Mouse (Mus musculus): Measurements from ENCODE around the gene Nop9. TPM values are rescaled to one million over a fixed set of nuclear protein-coding genes. Genes with fewer than 3 reads are reported as not detected.

The Nop9 gene
- polyA plus RNA-seq, 1 experiment from 2014 or later, result 34.3 TPM

GRCm38 (mm10) chr14:55793946-55794345 is 48.5 kb downstream of the Nop9 start:
- Histone ChIP-seq H3K4me3 (replicated peaks) (no peak overlapping the region), H3K27me3 (replicated peaks) (no peaks in the 10 kb centered on the region), H3K36me3 (no peaks in the 10 kb centered on the region), H3K27ac (no peak overlapping the region), H3K4me1 (0 out of 2 replicates have a peak, but pooled peaks cover 3% of the 10 kb centered on the region), H3K4me2 (no peak overlapping the region), H3K9ac (no peak overlapping the region), H3K9me3 (no peaks in the 10 kb centered on the region)
- no peak for ATAC-seq (ENCODE audit: insufficient read depth, low FRiP score, low read depth)
- 65% methylated on average over 2 of the region's 2 CpGs for WGBS

- Histone ChIP-seq H3K36me3 (no peaks in the 10 kb centered on the region), H3K4me2 (no peak overlapping the region), H3K4me1 (0 out of 2 replicates have a peak, but pooled peaks cover 2% of the 10 kb centered on the region), H3K27me3 (replicated peaks) (no peaks in the 10 kb centered on the region), H3K27ac (peak overlapping the region; percentile 75), H3K9me3 (no peaks in the 10 kb centered on the region), H3K9ac (no peak overlapping the region), H3K4me3 (replicated peaks) (no peak overlapping the region)
- WGBS, result 66% methylated on average over 15 of the region's 15 CpGs
- ATAC-seq (ENCODE audit: insufficient read depth, low FRiP score, low read depth), result peak; percentile 90
Observed at GRCm38 (mm10) chr14:55795380-55796163, 50.1 kb downstream of the Nop9 start.

Other genes with a start within 250 kb of the Nop9 start
- gene Cpne6, start 235.2 kb upstream of the Nop9 start, polyA plus RNA-seq (2015; fragmentation: Nextera tagmentation; extraction: Ambion mirVana), result 0.23 and 0.42 TPM in 2 replicates
- gene Nrl, start 220.7 kb upstream of the Nop9 start, polyA plus RNA-seq (2015; fragmentation: Nextera tagmentation; extraction: Ambion mirVana), result not detected in 2 replicates
- 48.5 and 52.8 TPM in 2 replicates for gene Pck2, start 205.4 kb upstream of the Nop9 start, polyA plus RNA-seq (2015; fragmentation: Nextera tagmentation; extraction: Ambion mirVana)
- 63.6 and 75.7 TPM in 2 replicates for gene Dcaf11, start 185.7 kb upstream of the Nop9 start, polyA plus RNA-seq (2015; fragmentation: Nextera tagmentation; extraction: Ambion mirVana)
- 1.2 and 1.4 TPM in 2 replicates for gene A730061H03Rik, start 185.3 kb upstream of the Nop9 start, polyA plus RNA-seq (2015; fragmentation: Nextera tagmentation; extraction: Ambion mirVana)
- 0.50 and 1.2 TPM in 2 replicates for gene Fitm1, start 170.1 kb upstream of the Nop9 start, polyA plus RNA-seq (2015; fragmentation: Nextera tagmentation; extraction: Ambion mirVana)
- 159 and 176 TPM in 2 replicates for gene Psme1, start 167.6 kb upstream of the Nop9 start, polyA plus RNA-seq (2015; fragmentation: Nextera tagmentation; extraction: Ambion mirVana)
- 9.4 and 11.2 TPM in 2 replicates for gene Emc9, start 160.4 kb upstream of the Nop9 start, polyA plus RNA-seq (2015; fragmentation: Nextera tagmentation; extraction: Ambion mirVana)
- 265 and 289 TPM in 2 replicates for gene Psme2, start 154.6 kb upstream of the Nop9 start, polyA plus RNA-seq (2015; fragmentation: Nextera tagmentation; extraction: Ambion mirVana)
- gene Rnf31, start 154.0 kb upstream of the Nop9 start, polyA plus RNA-seq (2015; fragmentation: Nextera tagmentation; extraction: Ambion mirVana), result 16.7 and 18.4 TPM in 2 replicates
- 11.6 and 12.1 TPM in 2 replicates for gene Irf9, start 142.1 kb upstream of the Nop9 start, polyA plus RNA-seq (2015; fragmentation: Nextera tagmentation; extraction: Ambion mirVana)
- 9.2 and 10.7 TPM in 2 replicates for gene Rec8, start 127.7 kb upstream of the Nop9 start, polyA plus RNA-seq (2015; fragmentation: Nextera tagmentation; extraction: Ambion mirVana)
- 81.1 and 82.4 TPM in 2 replicates for gene Ipo4, start 109.7 kb upstream of the Nop9 start, polyA plus RNA-seq (2015; fragmentation: Nextera tagmentation; extraction: Ambion mirVana)
- gene Gm49378, start 107.8 kb upstream of the Nop9 start, polyA plus RNA-seq (2015; fragmentation: Nextera tagmentation; extraction: Ambion mirVana), result 1.3 and 1.7 TPM in 2 replicates
- 123 and 124 TPM in 2 replicates for gene Tm9sf1, start 101.9 kb upstream of the Nop9 start, polyA plus RNA-seq (2015; fragmentation: Nextera tagmentation; extraction: Ambion mirVana)
- 0.40 and 0.59 TPM in 2 replicates for gene Tssk4, start 95.5 kb upstream of the Nop9 start, polyA plus RNA-seq (2015; fragmentation: Nextera tagmentation; extraction: Ambion mirVana)
- gene Mdp1, start 85.2 kb upstream of the Nop9 start, polyA plus RNA-seq (2015; fragmentation: Nextera tagmentation; extraction: Ambion mirVana), result 51.3 and 54.3 TPM in 2 replicates
- gene Gmpr2, start 73.8 kb upstream of the Nop9 start, polyA plus RNA-seq (2015; fragmentation: Nextera tagmentation; extraction: Ambion mirVana), result 53.5 and 54.6 TPM in 2 replicates
- gene Nedd8, start 73.6 kb upstream of the Nop9 start, polyA plus RNA-seq (2015; fragmentation: Nextera tagmentation; extraction: Ambion mirVana), result 495 and 515 TPM in 2 replicates
- gene Tinf2, start 63.9 kb upstream of the Nop9 start, polyA plus RNA-seq (2015; fragmentation: Nextera tagmentation; extraction: Ambion mirVana), result 33.9 and 40.4 TPM in 2 replicates
- 17.9 and 30.5 TPM in 2 replicates for gene Tgm1, start 31.8 kb upstream of the Nop9 start, polyA plus RNA-seq (2015; fragmentation: Nextera tagmentation; extraction: Ambion mirVana)
- 30.0 and 35.8 TPM in 2 replicates for gene Rabggta, start 23.4 kb upstream of the Nop9 start, polyA plus RNA-seq (2015; fragmentation: Nextera tagmentation; extraction: Ambion mirVana)
- 92.9 and 96.4 TPM in 2 replicates for gene Dhrs1, start within 50 bp of the Nop9 start, polyA plus RNA-seq (2015; fragmentation: Nextera tagmentation; extraction: Ambion mirVana)
- gene Cideb, start 12.8 kb downstream of the Nop9 start, polyA plus RNA-seq (2015; fragmentation: Nextera tagmentation; extraction: Ambion mirVana), result 11.8 and 12.9 TPM in 2 replicates
- gene Ltb4r2, start 15.7 kb downstream of the Nop9 start, polyA plus RNA-seq (2015; fragmentation: Nextera tagmentation; extraction: Ambion mirVana), result 0.85 and 0.96 TPM in 2 replicates
- gene Ltb4r1, start 20.3 kb downstream of the Nop9 start, polyA plus RNA-seq (2015; fragmentation: Nextera tagmentation; extraction: Ambion mirVana), result 3.8 and 4.7 TPM in 2 replicates
- gene Adcy4, start 38.4 kb downstream of the Nop9 start, polyA plus RNA-seq (2015; fragmentation: Nextera tagmentation; extraction: Ambion mirVana), result 6.3 and 8.0 TPM in 2 replicates
- gene Ripk3, start 43.2 kb downstream of the Nop9 start, polyA plus RNA-seq (2015; fragmentation: Nextera tagmentation; extraction: Ambion mirVana), result 32.0 and 36.9 TPM in 2 replicates
- gene Nfatc4, start 77.5 kb downstream of the Nop9 start, polyA plus RNA-seq (2015; fragmentation: Nextera tagmentation; extraction: Ambion mirVana), result 35.5 and 40.9 TPM in 2 replicates
- 15.4 and 18.5 TPM in 2 replicates for gene Nynrin, start 108.3 kb downstream of the Nop9 start, polyA plus RNA-seq (2015; fragmentation: Nextera tagmentation; extraction: Ambion mirVana)
- 0.42 and 0.46 TPM in 2 replicates for gene Cbln3, start 138.7 kb downstream of the Nop9 start, polyA plus RNA-seq (2015; fragmentation: Nextera tagmentation; extraction: Ambion mirVana)
- 16.5 and 18.1 TPM in 2 replicates for gene Khnyn, start 139.3 kb downstream of the Nop9 start, polyA plus RNA-seq (2015; fragmentation: Nextera tagmentation; extraction: Ambion mirVana)
- 56.0 and 65.7 TPM in 2 replicates for gene Sdr39u1, start 154.6 kb downstream of the Nop9 start, polyA plus RNA-seq (2015; fragmentation: Nextera tagmentation; extraction: Ambion mirVana)
- gene Cma1, start 199.0 kb downstream of the Nop9 start, polyA plus RNA-seq (2015; fragmentation: Nextera tagmentation; extraction: Ambion mirVana), result 23.0 and 27.4 TPM in 2 replicates
- not detected in 2 replicates for gene Cma2, start 205.3 kb downstream of the Nop9 start, polyA plus RNA-seq (2015; fragmentation: Nextera tagmentation; extraction: Ambion mirVana)